Mouse (Mus musculus): ENCODE measurements around the gene Scai. TPM values are rescaled to one million over a fixed set of nuclear protein-coding genes. Genes with fewer than 3 reads are reported as not detected.

Gene Scai
- polyA plus RNA-seq, 1 experiment = 8.2 TPM

GRCm38 (mm10) chr2:39156821-39157220 lies 33.7 kb downstream of the Scai start:
- no peak for TF ChIP-seq POLR2A (IDR thresholded peaks at IDR 0.05; ENCODE audit: borderline replicate concordance, insufficient read depth, low read length)
- no peak for TF ChIP-seq CTCF (IDR thresholded peaks at IDR 0.05; ENCODE audit: borderline replicate concordance, insufficient read depth, low read depth, low read length)
- H3K27me3 ChIP-seq (ENCODE audit: control insufficient read depth, insufficient read depth, low read length) = no peaks in the 10 kb centered on the region
- no peak for DNase-seq
- no peak overlapping the region for H3K27ac ChIP-seq (ENCODE audit: insufficient read depth, low read length)
- 21% methylated on average over 1 of the region's 1 CpGs for WGBS
- no peak overlapping the region for H3K4me3 ChIP-seq (replicated peaks; ENCODE audit: insufficient read depth, low read depth, low read length)
- peaks cover 7% of the 10 kb centered on the region for H3K4me1 ChIP-seq (ENCODE audit: control insufficient read depth, insufficient read depth, low read length)

GRCm38 (mm10) chr2:39150943-39151342 lies 39.6 kb downstream of the Scai start:
- H3K27me3 ChIP-seq (ENCODE audit: control insufficient read depth, insufficient read depth, low read length) = no peaks in the 10 kb centered on the region
- H3K4me1 ChIP-seq (ENCODE audit: control insufficient read depth, insufficient read depth, low read length) = no peaks in the 10 kb centered on the region; the same call in 1 of the 2 replicates
- WGBS = 65% methylated on average over 2 of the region's 2 CpGs
- no peak overlapping the region for H3K4me3 ChIP-seq (replicated peaks; ENCODE audit: insufficient read depth, low read depth, low read length)
- DNase-seq = no peak
- no peak overlapping the region for H3K27ac ChIP-seq (ENCODE audit: insufficient read depth, low read length)
- TF ChIP-seq POLR2A (IDR thresholded peaks at IDR 0.05; ENCODE audit: borderline replicate concordance, insufficient read depth, low read length) = no peak
- TF ChIP-seq CTCF (IDR thresholded peaks at IDR 0.05; ENCODE audit: borderline replicate concordance, insufficient read depth, low read depth, low read length) = no peak

DNA sequence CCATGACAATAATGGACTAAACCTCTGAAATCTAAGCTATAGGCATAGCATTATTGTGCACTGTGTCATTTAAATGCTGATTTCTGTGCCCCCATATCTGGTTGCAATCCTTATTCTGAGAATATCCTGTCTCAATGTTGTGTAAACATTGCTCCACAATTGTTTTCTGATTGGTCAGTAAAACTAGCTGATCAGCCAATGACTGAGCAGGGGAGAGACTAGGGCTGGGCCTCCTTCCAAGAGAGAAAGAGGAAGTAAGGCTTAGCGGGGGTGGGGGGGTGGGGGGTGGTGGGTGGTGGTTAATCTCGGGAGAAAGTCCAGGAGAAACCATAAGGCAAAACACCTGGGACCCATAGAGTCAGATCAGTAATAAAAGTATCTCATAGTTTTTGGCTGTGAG lies 42.5 kb downstream of the Scai start:
- Histone ChIP-seq H3K27me3 (ENCODE audit: control insufficient read depth, insufficient read depth, low read length) (no peaks in the 10 kb centered on the region), H3K27ac (ENCODE audit: insufficient read depth, low read length) (no peak overlapping the region), H3K4me1 (ENCODE audit: control insufficient read depth, insufficient read depth, low read length) (peaks cover 2% of the 10 kb centered on the region), H3K4me3 (replicated peaks; ENCODE audit: insufficient read depth, low read depth, low read length) (no peak overlapping the region)
- DNase-seq = no peak
- no peak for TF ChIP-seq POLR2A (IDR thresholded peaks at IDR 0.05; ENCODE audit: borderline replicate concordance, insufficient read depth, low read length)
- no peak for TF ChIP-seq CTCF (IDR thresholded peaks at IDR 0.05; ENCODE audit: borderline replicate concordance, insufficient read depth, low read depth, low read length)
- WGBS = 31% methylated on average over 2 of the region's 2 CpGs

- WGBS = 92% methylated on average over 1 of the region's 1 CpGs
- Histone ChIP-seq H3K27ac (ENCODE audit: insufficient read depth, low read length) (no peak overlapping the region), H3K4me1 (ENCODE audit: control insufficient read depth, insufficient read depth, low read length) (peaks cover 5% of the 10 kb centered on the region), H3K27me3 (ENCODE audit: control insufficient read depth, insufficient read depth, low read length) (no peaks in the 10 kb centered on the region), H3K4me3 (replicated peaks; ENCODE audit: insufficient read depth, low read depth, low read length) (no peak overlapping the region)
- TF ChIP-seq CTCF (IDR thresholded peaks at IDR 0.05; ENCODE audit: borderline replicate concordance, insufficient read depth, low read depth, low read length) = no peak
- no peak for TF ChIP-seq POLR2A (IDR thresholded peaks at IDR 0.05; ENCODE audit: borderline replicate concordance, insufficient read depth, low read length)
- no peak for DNase-seq
Measured at GRCm38 (mm10) chr2:39146469-39146868, 44.1 kb downstream of the Scai start.

DNA sequence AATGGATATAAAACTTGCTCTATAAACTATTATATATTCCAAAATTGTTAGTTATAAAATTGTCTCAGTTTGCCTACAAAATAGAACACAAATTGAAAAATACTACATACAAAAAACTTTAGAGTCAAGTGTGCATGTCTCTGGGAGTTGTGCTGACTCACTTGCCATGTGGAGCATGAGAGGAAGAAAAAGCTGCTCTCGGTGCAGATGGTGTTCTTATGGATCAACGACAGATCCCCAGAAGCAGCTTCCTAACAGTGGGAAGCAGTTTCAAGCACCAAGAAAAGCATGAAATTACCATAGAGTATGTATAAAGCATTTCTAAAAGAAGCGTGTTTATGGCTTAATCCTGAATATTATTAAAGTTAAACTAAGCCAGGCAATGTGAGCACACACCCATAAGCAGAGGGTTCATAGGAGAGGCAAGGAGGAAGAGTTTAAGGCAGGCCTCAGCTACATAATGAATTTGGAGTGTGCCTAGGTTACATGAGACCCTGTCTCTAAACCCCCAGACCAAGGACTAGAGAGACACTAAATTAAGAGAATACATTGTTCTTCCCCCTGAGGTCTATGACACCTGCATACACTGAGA lies 48.1 kb downstream of the Scai start:
- peak in 1 of 2 experiments; percentile 49 for DNase-seq
- H3K27ac ChIP-seq (ENCODE audit: insufficient read depth, low read length) = no peak overlapping the region; the same call in 1 of the 2 replicates
- 15% methylated on average over 3 of the region's 3 CpGs for WGBS
- H3K4me1 ChIP-seq (ENCODE audit: control insufficient read depth, insufficient read depth, low read length) = peaks cover 10% of the 10 kb centered on the region
- H3K4me3 ChIP-seq (replicated peaks; ENCODE audit: insufficient read depth, low read depth, low read length) = no peak overlapping the region
- H3K27me3 ChIP-seq (ENCODE audit: control insufficient read depth, insufficient read depth, low read length) = no peaks in the 10 kb centered on the region
- no peak for TF ChIP-seq CTCF (IDR thresholded peaks at IDR 0.05; ENCODE audit: borderline replicate concordance, insufficient read depth, low read depth, low read length)
- no peak for TF ChIP-seq POLR2A (IDR thresholded peaks at IDR 0.05; ENCODE audit: borderline replicate concordance, insufficient read depth, low read length)

GRCm38 (mm10) chr2:39140586-39141455 lies 49.7 kb downstream of the Scai start:
- 54% methylated on average over 7 of the region's 7 CpGs for WGBS
- TF ChIP-seq POLR2A (IDR thresholded peaks at IDR 0.05; ENCODE audit: borderline replicate concordance, insufficient read depth, low read length) (no peak), CTCF (IDR thresholded peaks at IDR 0.05; ENCODE audit: borderline replicate concordance, insufficient read depth, low read depth, low read length) (no peak)
- Histone ChIP-seq H3K4me3 (replicated peaks; ENCODE audit: insufficient read depth, low read depth, low read length) (no peak overlapping the region), H3K4me1 (ENCODE audit: control insufficient read depth, insufficient read depth, low read length) (peaks cover 10% of the 10 kb centered on the region), H3K27me3 (ENCODE audit: control insufficient read depth, insufficient read depth, low read length) (no peaks in the 10 kb centered on the region), H3K27ac (ENCODE audit: insufficient read depth, low read length) (no peak overlapping the region)
- DNase-seq = peak; percentile 39 to 63

DNA sequence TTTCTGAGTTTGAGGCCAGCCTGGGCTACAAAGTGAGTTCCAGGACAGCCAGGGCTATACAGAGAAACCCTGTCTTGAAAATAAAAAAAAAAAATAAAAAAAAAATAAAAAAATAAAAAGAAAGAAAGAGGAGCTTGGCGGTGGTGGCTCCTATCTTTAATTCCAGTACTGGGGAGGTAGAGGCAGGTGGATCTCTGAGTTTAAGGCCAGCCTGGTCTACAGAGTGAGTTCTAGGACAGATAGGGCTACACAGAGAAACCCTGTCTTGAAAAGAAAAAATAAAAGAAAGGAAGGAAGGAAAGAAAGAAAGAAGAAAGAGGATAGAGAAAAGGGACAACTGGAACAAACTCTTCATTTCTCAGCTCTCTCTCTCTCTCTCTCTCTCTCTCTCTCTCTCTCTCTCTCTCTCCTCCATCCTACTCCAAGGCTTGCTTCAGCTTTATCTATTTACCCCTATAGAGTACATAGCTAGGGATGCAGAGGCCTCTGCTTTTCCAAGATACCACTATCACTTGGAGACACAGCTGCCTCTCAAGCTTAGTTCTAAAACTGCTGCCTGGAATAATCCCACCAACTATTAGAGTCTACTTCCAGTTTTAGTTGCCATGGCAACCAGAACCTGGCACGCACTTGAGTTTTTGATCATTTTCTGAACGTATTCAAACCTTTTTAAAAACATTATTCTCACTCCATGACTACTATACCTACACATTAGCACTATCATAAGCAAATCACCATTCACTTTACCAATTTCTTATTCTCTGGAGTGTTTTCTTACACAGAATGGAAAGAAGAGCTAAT lies 60.8 kb downstream of the Scai start:
- H3K27ac ChIP-seq (ENCODE audit: insufficient read depth, low read length) = no peak overlapping the region
- TF ChIP-seq POLR2A (IDR thresholded peaks at IDR 0.05; ENCODE audit: borderline replicate concordance, insufficient read depth, low read length) = no peak
- no peak for TF ChIP-seq CTCF (IDR thresholded peaks at IDR 0.05; ENCODE audit: borderline replicate concordance, insufficient read depth, low read depth, low read length)

More for the DNA sequence above, 60.8 kb downstream of the Scai start:
- DNase-seq = no peak
- 60% methylated on average over 3 of the region's 3 CpGs for WGBS
- no peak overlapping the region for H3K4me3 ChIP-seq (replicated peaks; ENCODE audit: insufficient read depth, low read depth, low read length)
- H3K4me1 ChIP-seq (ENCODE audit: control insufficient read depth, insufficient read depth, low read length) = no peaks in the 10 kb centered on the region
- H3K27me3 ChIP-seq (ENCODE audit: control insufficient read depth, insufficient read depth, low read length) = no peaks in the 10 kb centered on the region

Data from cerebellum, adult 2 months (tissue).